Mouse (Mus musculus): ENCODE results near the gene Dnmt3b.
"Not testable (repeated sequence)": the region's sequence is repeated elsewhere in the genome, so short reads cannot be mapped to it uniquely, and the experiment has no call there.

The Dnmt3b gene

DNA sequence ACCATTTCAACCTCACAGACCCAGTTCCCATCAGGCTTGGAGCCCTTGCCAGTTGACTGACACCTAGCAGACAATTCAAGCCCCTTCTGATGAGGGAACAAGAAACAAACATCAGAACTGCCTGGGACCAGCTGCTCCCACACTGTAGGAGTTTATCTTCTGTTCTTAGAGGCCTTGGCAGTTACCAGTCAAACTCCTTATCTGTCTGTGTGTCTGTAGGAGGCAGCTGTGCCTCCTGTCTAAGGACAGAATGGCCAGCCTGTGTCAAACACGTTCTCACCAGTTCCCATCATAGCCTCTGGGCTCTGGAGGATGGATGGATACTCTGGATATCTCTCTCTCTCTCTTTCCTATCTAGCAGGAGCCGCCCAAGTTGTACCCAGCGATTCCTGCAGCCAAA lies 68.6 kb downstream of the Dnmt3b start:
- DNase-seq = not testable (repeated sequence)

DNA sequence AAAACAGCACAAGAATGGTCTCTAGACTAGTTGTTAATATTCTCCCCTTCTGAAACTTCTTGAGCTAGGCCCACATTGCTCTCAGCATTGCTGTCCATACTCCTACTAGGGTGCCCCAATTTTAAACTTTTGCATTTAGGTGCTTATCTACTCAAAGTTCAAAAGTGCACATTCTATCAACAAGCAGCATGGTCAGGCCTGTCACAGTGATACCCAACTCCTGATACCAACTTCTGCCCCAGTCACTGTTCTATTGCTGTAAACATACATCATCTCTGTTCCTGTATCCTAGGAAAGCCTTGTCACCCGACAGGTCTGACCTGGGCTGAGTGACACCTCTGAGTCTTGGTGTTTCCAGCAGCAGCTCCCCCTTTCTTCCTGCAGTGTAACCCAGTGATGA lies 73.8 kb downstream of the Dnmt3b start:
- no peak for DNase-seq

GRCm38 (mm10) chr2:153724424-153724823 lies 75.2 kb downstream of the Dnmt3b start:
- no peak for DNase-seq

- DNase-seq = no peak
Measured at GRCm38 (mm10) chr2:153724871-153725270, 75.6 kb downstream of the Dnmt3b start.

DNA sequence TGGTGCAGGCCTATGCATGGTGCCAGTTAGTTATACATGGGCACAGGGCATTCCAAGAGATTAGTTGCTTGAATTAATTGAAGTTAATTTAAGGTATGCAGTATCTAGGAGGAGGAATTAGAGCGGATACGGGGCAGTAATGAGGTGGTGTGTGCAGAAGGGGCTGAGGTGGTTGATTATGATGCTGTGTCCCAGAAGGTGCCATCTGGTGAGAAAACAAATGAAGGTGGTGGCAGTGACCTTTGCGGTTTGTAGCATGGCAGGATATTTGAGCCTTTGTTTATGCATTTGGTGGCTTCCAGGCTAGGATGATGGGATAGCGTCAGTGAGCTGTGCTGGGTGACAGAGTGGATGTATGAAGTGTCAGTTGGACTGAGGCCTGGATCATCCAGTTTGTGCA lies 76.0 kb downstream of the Dnmt3b start:
- DNase-seq = no peak

- DNase-seq = no peak
Measured at GRCm38 (mm10) chr2:153734033-153734432, 84.8 kb downstream of the Dnmt3b start.
